11 mouse cellular contexts compared by ENCODE assay signal in genomic region chr1:179842568-179842967, GRCm38 (mm10). TPM values are rescaled to one million over a fixed set of nuclear protein-coding genes. Genes with fewer than 3 reads are reported as not detected.
DNase-seq lines count a peak whose midpoint lies in the region; ATAC-seq lines count a peak whose summit lies in the region.
"Had no signal": no experiment of that assay in that cellular context is flagged by ENCODE, and none has a peak within 500 bp of the region (broad histone marks: within the 10 kb centered on the region; RNA-seq: fewer than 3 reads in every experiment).

No protein-coding gene starts in this region.

- no peaks in the 10 kb centered on the region for H3K27me3 ChIP-seq in embryonic facial prominence, embryonic 11.5 days (ENCODE audit: control insufficient read depth, insufficient read depth, low read length)
- no peaks in the 10 kb centered on the region for H3K27me3 ChIP-seq in embryonic facial prominence, embryonic 10.5 days (replicated peaks; ENCODE audit: low read depth, poor library complexity, severe bottlenecking)
- no peaks in the 10 kb centered on the region for H3K27me3 ChIP-seq in midbrain, embryonic 11.5 days (ENCODE audit: control insufficient read depth, insufficient read depth, low read length)
- H3K27me3 ChIP-seq in midbrain, embryonic 13.5 days, result no peaks in the 10 kb centered on the region
- H3K27me3 ChIP-seq in forebrain, embryonic 14.5 days (replicated peaks; ENCODE audit: control insufficient read depth, insufficient read depth, low read length), result no peaks in the 10 kb centered on the region
- H3K27me3 ChIP-seq: midbrain, embryonic 12.5 days had no signal

- no peak overlapping the region for H3K27ac ChIP-seq in embryonic facial prominence, embryonic 11.5 days (replicated peaks; ENCODE audit: low read depth, low read length)
- H3K27ac ChIP-seq in embryonic facial prominence, embryonic 10.5 days (replicated peaks), result no peak overlapping the region
- no peak overlapping the region for H3K27ac ChIP-seq in midbrain, embryonic 11.5 days (ENCODE audit: low read depth, low read length)
- no peak overlapping the region for H3K27ac ChIP-seq in midbrain, embryonic 13.5 days
- no peak overlapping the region for H3K27ac ChIP-seq in forebrain, embryonic 14.5 days (ENCODE audit: low read depth, low read length)
- H3K27ac ChIP-seq: midbrain, embryonic 12.5 days had no signal

- H3K36me3 ChIP-seq in embryonic facial prominence, embryonic 11.5 days (replicated peaks; ENCODE audit: control insufficient read depth, insufficient read depth, low read depth, low read length), result no peaks in the 10 kb centered on the region
- no peaks in the 10 kb centered on the region for H3K36me3 ChIP-seq in embryonic facial prominence, embryonic 10.5 days (replicated peaks)
- H3K36me3 ChIP-seq in midbrain, embryonic 11.5 days (ENCODE audit: control insufficient read depth, insufficient read depth, low read length), result no peaks in the 10 kb centered on the region
- no peaks in the 10 kb centered on the region for H3K36me3 ChIP-seq in midbrain, embryonic 13.5 days
- H3K36me3 ChIP-seq in forebrain, embryonic 14.5 days (ENCODE audit: control insufficient read depth, insufficient read depth, low read length), result no peaks in the 10 kb centered on the region
- H3K36me3 ChIP-seq: midbrain, embryonic 12.5 days had no signal

- DNase-seq in embryonic facial prominence, embryonic 11.5 days (ENCODE audit: low spot score), result no peak
- no peak for DNase-seq in embryonic facial prominence, embryonic 10.5 days (ENCODE audit: low spot score)
- DNase-seq in midbrain, embryonic 11.5 days (ENCODE audit: low spot score, missing footprints), result peak; percentile 31
- peak; percentile 43 for DNase-seq in gastrocnemius, postnatal 25 days
- no peak for DNase-seq in urinary bladder, postnatal 10 days (ENCODE audit: low spot score)
- no peak for DNase-seq in forebrain, embryonic 14.5 days (ENCODE audit: low spot score)

- 83% methylated on average over 7 of the region's 7 CpGs for WGBS in embryonic facial prominence, embryonic 11.5 days
- WGBS in embryonic facial prominence, embryonic 10.5 days, result 90% methylated on average over 7 of the region's 7 CpGs
- WGBS in midbrain, embryonic 11.5 days, result 92% methylated on average over 7 of the region's 7 CpGs
- 85% methylated on average over 7 of the region's 7 CpGs for WGBS in midbrain, embryonic 13.5 days
- WGBS in forebrain, embryonic 14.5 days, result 70% methylated on average over 7 of the region's 7 CpGs

- ATAC-seq in embryonic facial prominence, embryonic 11.5 days (replicated peaks; ENCODE audit: insufficient number of reproducible peaks, low FRiP score, low TSS enrichment, low read depth), result 0 out of 2 replicates have a peak, but pooled peaks have one; percentile 24
- ATAC-seq in midbrain, embryonic 11.5 days (ENCODE audit: low FRiP score), result no peak
- no peak for ATAC-seq in midbrain, embryonic 13.5 days
- peak; percentile 72 for ATAC-seq in megakaryocyte progenitor cell, adult 5-6 weeks (replicated peaks; ENCODE audit: poor library complexity)
- ATAC-seq in forebrain, embryonic 14.5 days, result no peak

- H3K9ac ChIP-seq in embryonic facial prominence, embryonic 11.5 days (replicated peaks; ENCODE audit: low read length), result no peak overlapping the region
- H3K9ac ChIP-seq in midbrain, embryonic 11.5 days (ENCODE audit: low read length), result no peak overlapping the region
- no peak overlapping the region for H3K9ac ChIP-seq in midbrain, embryonic 13.5 days (replicated peaks)
- H3K9ac ChIP-seq in forebrain, embryonic 14.5 days (ENCODE audit: low read length), result no peak overlapping the region
- H3K9ac ChIP-seq: midbrain, embryonic 12.5 days had no signal

- no peaks in the 10 kb centered on the region for H3K4me1 ChIP-seq in embryonic facial prominence, embryonic 11.5 days (ENCODE audit: control insufficient read depth, insufficient read depth, low read length)
- H3K4me1 ChIP-seq in embryonic facial prominence, embryonic 10.5 days, result no peaks in the 10 kb centered on the region; the same call in 1 of the 2 replicates
- no peaks in the 10 kb centered on the region for H3K4me1 ChIP-seq in midbrain, embryonic 11.5 days (ENCODE audit: control insufficient read depth, insufficient read depth, low read length)
- no peaks in the 10 kb centered on the region for H3K4me1 ChIP-seq in midbrain, embryonic 13.5 days (replicated peaks)
- H3K4me1 ChIP-seq in forebrain, embryonic 14.5 days (ENCODE audit: control insufficient read depth, insufficient read depth, low read length), result no peaks in the 10 kb centered on the region
- H3K4me1 ChIP-seq: midbrain, embryonic 12.5 days had no signal

- no peaks in the 10 kb centered on the region for H3K9me3 ChIP-seq in embryonic facial prominence, embryonic 11.5 days (replicated peaks; ENCODE audit: control insufficient read depth, low read length)
- no peaks in the 10 kb centered on the region for H3K9me3 ChIP-seq in embryonic facial prominence, embryonic 10.5 days
- H3K9me3 ChIP-seq in midbrain, embryonic 11.5 days (ENCODE audit: control insufficient read depth, low read length), result no peaks in the 10 kb centered on the region
- no peaks in the 10 kb centered on the region for H3K9me3 ChIP-seq in midbrain, embryonic 13.5 days
- no peaks in the 10 kb centered on the region for H3K9me3 ChIP-seq in forebrain, embryonic 14.5 days (replicated peaks; ENCODE audit: control insufficient read depth, low read length)
- H3K9me3 ChIP-seq: midbrain, embryonic 12.5 days had no signal

- H3K4me2 ChIP-seq in embryonic facial prominence, embryonic 11.5 days (ENCODE audit: low read depth, low read length), result no peak overlapping the region
- no peak overlapping the region for H3K4me2 ChIP-seq in midbrain, embryonic 11.5 days
- no peak overlapping the region for H3K4me2 ChIP-seq in midbrain, embryonic 13.5 days (replicated peaks)
- H3K4me2 ChIP-seq in forebrain, embryonic 14.5 days (ENCODE audit: low read length), result no peak overlapping the region
- H3K4me2 ChIP-seq: midbrain, embryonic 12.5 days had no signal

- no peak overlapping the region for H3K4me3 ChIP-seq in embryonic facial prominence, embryonic 11.5 days (ENCODE audit: low read depth, low read length)
- H3K4me3 ChIP-seq in embryonic facial prominence, embryonic 10.5 days, result no peak overlapping the region
- H3K4me3 ChIP-seq in midbrain, embryonic 11.5 days (ENCODE audit: low read depth, low read length), result no peak overlapping the region
- H3K4me3 ChIP-seq in midbrain, embryonic 13.5 days (replicated peaks), result no peak overlapping the region
- no peak overlapping the region for H3K4me3 ChIP-seq in forebrain, embryonic 14.5 days (ENCODE audit: low read depth, low read length)
- H3K4me3 ChIP-seq: midbrain, embryonic 12.5 days had no signal

RNA-seq across cellular contexts. Expression of gene Ahctf1, which starts 39.1 kb away (rescaled TPM):
- 33.9 and 38.6 TPM in 2 replicates for polyA plus RNA-seq in embryonic facial prominence, embryonic 11.5 days (2014; fragmentation: Nextera tagmentation; extraction: Ambion mirVana)
- 30.8 and 35.3 TPM in 2 replicates for polyA plus RNA-seq in embryonic facial prominence, embryonic 10.5 days (2016; fragmentation: Nextera tagmentation; extraction: Ambion mirVana)
- polyA plus RNA-seq in midbrain, embryonic 11.5 days (2014; fragmentation: Nextera tagmentation; extraction: Ambion mirVana), result 32.9 and 35.1 TPM in 2 replicates
- polyA plus RNA-seq in midbrain, embryonic 13.5 days (2015; fragmentation: Nextera tagmentation; extraction: Ambion mirVana), result 21.7 and 21.9 TPM in 2 replicates
- 10 to 100 TPM; 15.3 to 19.1 TPM for total RNA-seq in gastrocnemius, postnatal 25 days (2021)
- total RNA-seq in megakaryocyte progenitor cell, adult 5-6 weeks (2015), result 60.7 and 77.0 TPM in 2 replicates
- total RNA-seq in megakaryocyte progenitor cell, adult 5-6 weeks (2017), result 66.6 and 76.2 TPM in 2 replicates
- 17.1 and 20.6 TPM in 2 replicates for polyA plus RNA-seq in forebrain, embryonic 14.5 days (2014; fragmentation: Nextera tagmentation; extraction: Ambion mirVana)

RNA-seq across cellular contexts. Expression of gene Gm10518, which starts 39.4 kb away (rescaled TPM):
- polyA plus RNA-seq in embryonic facial prominence, embryonic 11.5 days (2014; fragmentation: Nextera tagmentation; extraction: Ambion mirVana), result 0.41 TPM in 1 of 2 replicates, not detected in the other
- 0.14 and 0.17 TPM in 2 replicates for polyA plus RNA-seq in embryonic facial prominence, embryonic 10.5 days (2016; fragmentation: Nextera tagmentation; extraction: Ambion mirVana)
- 0.20 and 0.30 TPM in 2 replicates for polyA plus RNA-seq in midbrain, embryonic 11.5 days (2014; fragmentation: Nextera tagmentation; extraction: Ambion mirVana)
- 0.22 TPM in 1 of 2 replicates, not detected in the other for polyA plus RNA-seq in midbrain, embryonic 13.5 days (2015; fragmentation: Nextera tagmentation; extraction: Ambion mirVana)
- total RNA-seq in gastrocnemius, postnatal 25 days (2021), result not detected
- total RNA-seq in megakaryocyte progenitor cell, adult 5-6 weeks (2015), result 0.29 TPM in 1 of 2 replicates, not detected in the other
- total RNA-seq in megakaryocyte progenitor cell, adult 5-6 weeks (2017), result 0.88 TPM in 1 of 2 replicates, not detected in the other
- not detected in 2 replicates for polyA plus RNA-seq in forebrain, embryonic 14.5 days (2014; fragmentation: Nextera tagmentation; extraction: Ambion mirVana)
- total RNA-seq: gastrocnemius, postnatal 36 days had no signal
- polyA plus RNA-seq: small intestine, adult 2 months had no signal

Comparison
In these comparisons a context has a peak if more than half of its experiments do, and no peak if none do; other contexts are left out.
1. ATAC-seq: peak in embryonic facial prominence, embryonic 11.5 days (single experiment) and megakaryocyte progenitor cell, adult 5-6 weeks (single experiment); none in midbrain, embryonic 11.5 days (single experiment), midbrain, embryonic 13.5 days (single experiment) and forebrain, embryonic 14.5 days (single experiment).
2. DNase-seq: peak in midbrain, embryonic 11.5 days (single experiment) and gastrocnemius, postnatal 25 days (single experiment); none in embryonic facial prominence, embryonic 11.5 days (single experiment), embryonic facial prominence, embryonic 10.5 days (single experiment), urinary bladder, postnatal 10 days (single experiment) and forebrain, embryonic 14.5 days (single experiment).